Mouse (Mus musculus) ovary, postnatal 36 days (tissue): ENCODE data around the gene Npdc1.

Experiments used
- DNase-seq: peaks from one replicate; pipeline ENCODE4 v3.0.0; 2022; ENCODE audit warnings: low spot score, mixed read lengths

Gene Npdc1

GRCm38 (mm10) chr2:25430395-25431233 lies 31.5 kb downstream of the Npdc1 start:
- no peak for DNase-seq

- no peak for DNase-seq
These were observed 32.2 kb downstream of the Npdc1 start for GRCm38 (mm10) chr2:25431308-25431855.

- DNase-seq, result no peak
These were observed 33.4 kb downstream of the Npdc1 start for GRCm38 (mm10) chr2:25432326-25433098.

- DNase-seq, result no peak
These were observed 34.0 kb downstream of the Npdc1 start for GRCm38 (mm10) chr2:25433101-25433500.

- no peak for DNase-seq
These were observed 35.1 kb downstream of the Npdc1 start for GRCm38 (mm10) chr2:25434292-25434691.

GRCm38 (mm10) chr2:25436286-25436820 lies 37.2 kb downstream of the Npdc1 start:
- no peak for DNase-seq

GRCm38 (mm10) chr2:25441067-25441466 lies 41.9 kb downstream of the Npdc1 start:
- DNase-seq, result no peak

GRCm38 (mm10) chr2:25442682-25443081 lies 43.5 kb downstream of the Npdc1 start:
- no peak for DNase-seq

GRCm38 (mm10) chr2:25450853-25451647 lies 51.9 kb downstream of the Npdc1 start:
- DNase-seq, result no peak

GRCm38 (mm10) chr2:25452951-25453350 lies 53.8 kb downstream of the Npdc1 start:
- DNase-seq, result no peak

- DNase-seq, result no peak
These were observed 57.2 kb downstream of the Npdc1 start, which contains the start of gene Clic3 for GRCm38 (mm10) chr2:25456205-25456953. Clic3 (plus strand) TSS chr2:25456838.

- no peak for DNase-seq
These were observed 58.1 kb downstream of the Npdc1 start for GRCm38 (mm10) chr2:25457022-25457896.

GRCm38 (mm10) chr2:25458911-25459310 lies 59.8 kb downstream of the Npdc1 start:
- DNase-seq, result peak; percentile 39
